Mouse (Mus musculus) kidney, adult 10 weeks (tissue): ENCODE measurements around the gene Tollip. TPM values are rescaled to one million over a fixed set of nuclear protein-coding genes. Genes with fewer than 3 reads are reported as not detected.

Source experiments
- polyA plus RNA-seq: library from polyadenylated mRNA; stranded (reverse); fragments of 350-450 nt; fragmentation: Illumina TruSeq; extraction: RNeasy Lipid Tissue Mini Kit (QIAGEN cat#74804); gene quantifications from one replicate; pipeline ENCODE4 v1.2.3, GENCODE M21; 2014; ENCODE audit warnings: low read depth, low replicate concordance

The Tollip gene
- polyA plus RNA-seq, result 47.6 TPM

GRCm38 (mm10) chr7:141918407-141918806, at the start of gene Tollip:
Gene Tollip, minus strand, starts transcription at chr7:141918507.

DNA sequence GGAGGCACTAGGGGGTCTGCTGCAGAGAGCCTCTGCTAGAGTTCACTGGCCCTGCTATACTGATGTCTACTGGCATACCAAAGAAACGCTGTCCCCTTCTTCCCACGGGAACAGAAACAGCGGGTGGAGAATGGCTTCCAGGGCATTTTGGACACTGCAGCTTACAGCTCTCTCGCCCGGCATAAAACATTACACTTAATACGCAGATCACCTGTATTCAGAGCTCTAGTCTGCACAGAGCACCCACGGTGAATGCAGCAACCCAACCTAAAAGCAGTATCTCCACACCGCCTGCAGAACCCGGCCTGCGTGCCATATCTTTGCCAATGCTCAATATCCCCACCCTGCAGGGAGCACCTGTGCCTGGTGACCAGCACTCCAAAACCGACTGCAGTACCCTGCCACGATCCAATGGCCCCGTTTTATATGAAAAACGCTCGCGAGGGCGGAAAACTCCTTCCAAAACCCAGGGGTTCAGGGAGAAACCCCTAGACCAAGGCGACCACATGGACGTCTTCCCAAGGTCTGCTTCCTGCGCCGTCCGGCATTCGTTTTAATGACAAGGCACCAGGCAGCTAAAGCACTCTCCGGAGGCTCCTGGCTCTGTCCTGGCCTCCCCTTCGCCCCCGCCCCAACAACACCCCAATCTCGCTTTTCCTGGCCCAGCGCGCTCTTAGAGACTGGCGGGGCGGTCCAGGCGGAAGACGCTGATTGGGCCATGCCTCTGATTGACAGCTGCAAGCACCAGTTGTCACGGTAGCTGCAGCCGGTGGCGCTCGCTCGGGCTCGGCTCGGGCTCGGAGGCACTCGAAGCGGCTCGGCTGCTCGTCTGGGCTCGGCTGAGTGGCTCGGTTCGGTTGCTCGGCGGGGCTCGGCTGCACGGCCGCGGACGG, 30.8 kb upstream of the Tollip start, which contains the start of gene Brsk2:
Gene Brsk2, plus strand, starts transcription at position 846 of the 893 bp plus-strand sequence.

DNA sequence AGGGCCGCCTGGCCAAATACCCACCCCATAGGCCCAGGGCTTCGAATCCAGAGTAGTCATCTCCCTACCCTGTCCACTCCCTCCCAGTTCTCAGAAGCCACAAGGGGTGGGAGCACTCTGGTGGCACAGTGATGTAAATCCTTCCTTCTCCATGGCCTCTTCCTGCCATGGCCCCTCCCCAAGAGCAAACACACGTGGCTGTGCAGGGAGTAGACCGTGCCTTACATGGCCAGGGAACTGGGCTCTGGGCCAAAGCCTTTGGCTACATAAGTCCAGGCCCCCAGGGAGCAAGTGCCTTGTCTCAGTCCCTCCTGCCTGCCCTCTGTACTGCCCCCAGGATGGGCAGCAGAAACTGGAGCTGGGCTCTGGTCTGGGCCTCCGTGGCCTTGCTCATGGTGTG, 79.5 kb downstream of the Tollip start, which contains the start of gene Muc5b:
Gene Muc5b, plus strand, starts transcription at position 292 of the 400 bp plus-strand sequence.

Other genes starting within 250 kb of the Tollip start
- gene Muc2, start 228.2 kb downstream of the Tollip start, polyA plus RNA-seq, result not detected
- not detected for gene Muc5ac, start 129.5 kb downstream of the Tollip start, polyA plus RNA-seq
- not detected for gene Muc5b, start 79.4 kb downstream of the Tollip start, polyA plus RNA-seq
- not detected for gene Brsk2, start 31.2 kb upstream of the Tollip start, polyA plus RNA-seq
- gene Mob2, start 142.6 kb upstream of the Tollip start, polyA plus RNA-seq, result 10.8 TPM
- gene Dusp8, start 177.3 kb upstream of the Tollip start, polyA plus RNA-seq, result 0.28 TPM
- gene Gm45618, start 202.2 kb upstream of the Tollip start, polyA plus RNA-seq, result not detected
- gene Gm39115, start 217.5 kb upstream of the Tollip start, polyA plus RNA-seq, result not detected
- gene Gm45337, start 226.1 kb upstream of the Tollip start, polyA plus RNA-seq, result not detected
- not detected for gene Gm29735, start 238.6 kb upstream of the Tollip start, polyA plus RNA-seq
- gene Gm4553, start 247.2 kb upstream of the Tollip start, polyA plus RNA-seq, result not detected